Mouse (Mus musculus) regulatory T cell (primary cell): ENCODE measurements around the gene Sgcd.

Experiments
- in situ Hi-C: fragments of 300-600 bp; cut with MboI, MseI; formaldehyde crosslinking; loops from one replicate; pipeline ENCODE4 v1.15.1; 2025; ENCODE audit warnings: high pct_unique_total_duplicates

The Sgcd gene

DNA sequence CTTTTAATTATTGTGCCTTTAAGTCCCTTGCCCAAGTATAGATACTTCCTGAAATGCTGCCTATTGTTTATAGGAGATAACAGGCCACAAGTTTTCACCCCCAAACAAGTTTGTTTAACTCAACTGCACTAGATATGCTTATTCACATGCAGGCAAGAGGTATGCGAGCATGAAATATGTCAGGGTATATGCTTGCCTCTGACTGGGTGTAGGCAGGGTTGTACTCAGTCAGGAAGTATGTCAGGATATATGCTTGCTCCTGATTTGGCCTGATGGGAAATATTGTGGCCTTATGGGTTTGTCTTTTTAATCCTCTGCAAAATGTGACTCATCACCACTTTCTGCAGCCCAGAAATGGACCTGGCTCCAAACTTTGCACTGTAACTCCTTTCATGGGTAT, 694.0 kb downstream of the Sgcd start:
- in situ Hi-C loops = no loop called here

DNA sequence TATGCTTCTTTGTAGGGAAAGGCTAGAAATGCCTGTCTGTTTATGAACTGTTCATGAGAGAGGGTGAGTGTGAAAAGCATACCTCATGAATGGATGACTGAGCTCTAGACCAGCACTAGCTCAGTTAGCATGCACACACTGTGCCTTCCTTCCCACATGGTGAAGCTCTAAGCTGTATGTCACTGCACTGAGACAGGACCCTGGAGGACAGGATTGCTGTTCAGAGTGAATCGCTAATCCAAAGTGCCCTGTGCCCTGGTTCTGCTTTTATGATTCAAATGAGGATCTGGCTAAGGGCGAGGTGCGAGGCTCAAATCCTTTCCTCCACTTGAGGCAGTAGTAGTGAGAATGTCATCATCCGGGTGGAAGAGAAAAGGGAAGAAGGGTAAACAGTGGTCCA, 712.2 kb downstream of the Sgcd start:
- in situ Hi-C loops = no loop called here

DNA sequence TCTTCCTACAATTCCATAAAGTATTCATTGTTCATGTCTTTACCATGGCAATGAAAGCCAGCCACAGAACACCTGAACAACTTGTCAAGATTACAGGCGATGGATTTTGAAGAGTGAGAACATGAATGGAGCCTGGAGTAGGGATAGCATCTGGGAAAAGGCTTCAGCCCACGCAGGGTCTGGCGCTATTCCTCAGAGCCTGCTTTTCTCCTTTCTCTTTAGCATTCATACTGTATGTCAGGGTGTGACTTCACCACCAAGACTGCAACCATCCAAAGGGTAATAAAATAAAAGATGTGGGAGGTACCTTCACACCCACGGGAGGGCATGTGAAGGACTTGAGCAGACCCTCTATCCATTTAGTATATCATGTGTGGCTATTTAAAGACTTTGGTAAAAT, 720.2 kb downstream of the Sgcd start:
- in situ Hi-C loops = no loop called here

DNA sequence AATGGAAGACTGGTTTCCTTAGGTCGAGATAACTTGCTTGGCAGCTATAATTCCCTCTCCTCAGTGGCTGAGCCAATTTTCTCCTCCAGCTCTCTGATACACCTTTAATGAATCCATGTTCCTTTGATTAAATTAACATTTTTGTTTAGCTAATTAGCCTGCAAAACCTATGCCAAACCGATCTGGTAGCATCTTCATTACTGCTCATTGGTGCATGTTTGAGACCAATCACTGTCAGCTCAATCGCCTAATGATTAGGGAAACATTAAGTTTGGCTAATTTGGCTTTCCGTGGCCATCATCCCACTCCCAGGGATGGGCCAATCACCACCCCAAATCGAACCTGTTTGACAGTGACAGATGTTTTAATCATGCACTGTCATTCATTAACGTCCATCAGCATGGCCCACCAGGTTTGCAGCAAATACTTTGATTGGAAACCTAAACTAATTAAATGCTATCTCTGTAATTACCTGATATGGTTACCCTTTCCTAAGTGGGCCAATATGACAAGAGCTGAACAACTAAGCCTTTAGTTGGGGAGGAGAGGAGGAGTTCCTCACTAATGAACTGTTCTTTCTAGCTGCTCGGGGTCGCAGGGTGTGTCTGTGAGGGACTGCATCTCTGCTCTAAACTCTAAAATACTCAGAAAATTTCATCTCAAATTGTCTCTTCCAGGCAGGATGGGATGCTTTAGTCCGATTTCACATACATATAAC, 724.3 kb downstream of the Sgcd start:
- in situ Hi-C loops = no loop called here

DNA sequence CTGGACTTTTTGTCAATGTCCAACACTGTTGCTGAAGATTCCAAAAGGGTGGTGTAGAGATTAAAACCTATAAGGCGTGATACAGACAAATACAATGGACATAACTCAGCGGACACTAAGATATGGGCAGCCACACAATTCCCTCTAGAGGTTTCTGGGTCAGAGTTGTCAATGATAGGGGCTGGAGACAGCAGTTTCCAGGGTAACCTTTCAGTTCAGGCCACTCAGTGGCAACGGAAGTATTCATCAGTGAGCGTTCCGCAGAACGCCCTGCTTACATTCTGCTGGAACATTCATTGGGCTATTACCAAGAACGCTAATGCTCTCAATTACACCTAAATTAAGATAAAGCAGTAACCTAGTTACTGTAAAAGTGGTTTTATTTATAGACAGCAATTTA, 738.5 kb downstream of the Sgcd start:
- in situ Hi-C loops = no loop called here

DNA sequence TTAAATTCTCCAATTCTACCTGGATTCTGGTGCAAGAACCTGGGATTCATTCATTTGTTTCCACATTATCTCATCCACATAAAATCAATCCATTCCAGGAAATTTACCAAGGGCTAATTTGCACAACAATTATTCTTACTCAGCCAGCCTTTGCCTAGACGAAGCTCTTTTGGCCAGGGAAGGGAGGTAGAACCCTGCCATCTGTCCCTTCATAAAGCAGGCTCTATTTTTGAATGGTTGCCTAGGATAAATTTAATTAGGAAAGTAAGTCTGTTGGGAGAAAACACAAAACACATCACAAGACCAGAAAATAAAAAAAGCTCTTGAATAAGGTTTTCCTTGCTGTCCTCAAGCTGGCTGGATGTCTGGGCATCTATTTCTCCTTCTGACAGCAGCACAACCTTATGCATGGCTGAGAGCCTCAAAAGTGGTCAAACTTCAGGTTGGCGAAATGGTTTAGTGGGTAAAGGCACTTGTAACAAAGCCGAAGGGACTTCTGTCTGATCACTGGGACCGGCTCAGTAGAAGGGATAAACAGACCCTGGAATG, 740.4 kb downstream of the Sgcd start:
- in situ Hi-C loops = no loop called here

DNA sequence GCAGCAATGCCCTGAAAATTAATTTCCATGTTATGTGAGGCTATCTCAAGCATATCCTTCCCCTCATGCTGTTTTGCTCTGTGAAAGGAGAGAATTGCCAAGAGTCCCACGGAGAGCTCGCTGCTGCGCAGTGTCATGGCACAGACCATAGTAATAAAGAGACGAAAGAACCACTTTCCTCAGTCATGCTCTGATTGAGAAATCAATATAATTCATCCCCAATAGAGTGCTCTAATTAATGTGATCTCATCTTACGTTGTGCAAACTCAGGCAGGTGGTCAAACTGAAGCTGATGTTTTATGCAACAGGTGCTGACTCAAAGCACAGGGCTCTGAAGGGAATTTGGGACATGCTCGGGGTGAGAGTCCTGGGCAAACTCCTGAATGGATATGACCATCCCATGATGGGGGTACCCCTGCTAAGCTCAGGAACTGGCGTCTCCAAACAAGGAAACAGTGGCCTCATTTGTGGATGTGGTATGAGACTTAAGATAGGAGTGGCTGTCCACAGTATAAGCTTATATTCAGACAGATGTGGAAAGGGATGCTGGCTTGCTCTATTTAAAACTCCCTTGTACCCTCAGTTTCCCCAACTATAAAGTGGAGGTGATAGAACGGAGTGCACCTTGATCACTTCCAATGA, 740.9 kb downstream of the Sgcd start:
- in situ Hi-C loops = no loop called here

DNA sequence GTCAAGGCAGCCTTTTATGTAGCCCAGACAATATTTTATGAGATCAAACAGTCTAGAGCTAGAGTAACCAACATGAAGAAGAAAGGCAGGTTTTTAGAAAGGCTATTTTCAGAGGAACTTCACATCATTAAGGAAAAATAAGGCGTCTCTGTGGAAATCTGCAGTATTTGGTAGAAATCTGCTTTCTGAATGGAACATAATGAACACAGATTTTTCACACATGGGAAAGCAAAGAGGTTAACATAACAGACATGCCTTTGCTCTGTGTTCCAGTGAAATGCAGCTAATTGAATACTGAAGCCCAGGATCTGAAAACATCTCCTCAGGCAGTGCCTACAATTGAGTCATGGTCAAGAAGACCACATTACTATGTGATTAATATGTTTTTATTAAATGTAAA, 746.4 kb downstream of the Sgcd start:
- in situ Hi-C loops = no loop called here

DNA sequence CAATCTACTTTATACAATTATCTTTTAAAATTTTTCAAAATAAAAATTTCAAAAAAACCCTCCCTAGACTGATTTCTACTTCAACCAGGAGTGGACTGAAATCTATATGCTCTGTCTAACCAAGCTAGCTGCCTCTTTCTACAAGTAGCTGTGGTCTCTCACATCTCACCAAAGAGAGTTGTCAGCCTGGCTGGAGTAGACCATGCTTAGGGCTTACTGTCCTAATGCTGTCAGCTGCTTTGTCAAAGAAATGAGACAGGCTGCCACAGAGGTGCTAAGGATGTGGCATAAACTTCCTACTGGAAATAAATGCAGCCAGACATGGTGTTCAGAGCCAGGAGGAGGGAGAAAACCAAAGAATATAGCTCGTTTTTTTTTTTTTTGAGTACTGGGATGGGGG, 760.5 kb downstream of the Sgcd start:
- in situ Hi-C loops = loop anchor here (10.0 kb wide), 1 partner anchor 317 kb away; no protein-coding TSS in a partner anchor

DNA sequence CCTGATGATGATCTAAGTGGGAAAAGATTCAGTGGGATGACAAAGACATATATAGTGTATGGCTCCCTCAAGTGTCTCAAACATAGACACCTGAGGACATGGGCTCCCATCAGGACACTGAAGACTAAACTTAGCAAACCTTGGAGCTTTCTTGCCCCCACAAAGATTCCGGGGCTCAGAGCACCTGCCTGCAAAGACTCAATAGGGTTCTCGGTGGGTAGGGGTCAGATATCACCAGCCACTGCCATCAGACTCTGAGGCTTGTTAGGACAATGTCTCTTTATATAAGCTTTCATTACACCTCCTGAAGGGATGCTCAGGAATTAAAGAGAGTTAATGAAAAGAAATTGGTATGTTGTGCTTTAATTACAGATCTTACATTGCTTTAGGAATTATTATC, 764.6 kb downstream of the Sgcd start:
- in situ Hi-C loops = loop anchor here (10.0 kb wide), 1 partner anchor 321 kb away; no protein-coding TSS in a partner anchor

DNA sequence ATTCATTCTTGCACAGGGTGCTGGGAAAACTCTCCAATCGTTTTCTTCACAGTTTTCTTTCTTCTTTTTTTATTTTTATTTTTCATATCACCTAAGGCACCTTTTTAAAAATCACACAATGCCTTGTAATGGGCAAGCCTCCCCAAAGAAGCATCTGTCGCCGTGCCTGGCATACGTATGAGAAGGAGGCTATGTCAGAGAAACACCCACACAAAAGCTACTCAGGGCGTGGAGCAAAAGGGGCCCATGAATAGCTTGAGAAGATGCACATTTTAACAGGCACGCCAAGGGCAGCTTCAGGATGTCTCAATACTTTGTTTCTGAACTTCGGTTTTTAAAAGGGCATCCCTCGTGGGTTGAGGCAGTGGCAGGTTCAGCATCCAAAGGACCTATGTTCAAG, 777.2 kb downstream of the Sgcd start:
- in situ Hi-C loops = no loop called here

DNA sequence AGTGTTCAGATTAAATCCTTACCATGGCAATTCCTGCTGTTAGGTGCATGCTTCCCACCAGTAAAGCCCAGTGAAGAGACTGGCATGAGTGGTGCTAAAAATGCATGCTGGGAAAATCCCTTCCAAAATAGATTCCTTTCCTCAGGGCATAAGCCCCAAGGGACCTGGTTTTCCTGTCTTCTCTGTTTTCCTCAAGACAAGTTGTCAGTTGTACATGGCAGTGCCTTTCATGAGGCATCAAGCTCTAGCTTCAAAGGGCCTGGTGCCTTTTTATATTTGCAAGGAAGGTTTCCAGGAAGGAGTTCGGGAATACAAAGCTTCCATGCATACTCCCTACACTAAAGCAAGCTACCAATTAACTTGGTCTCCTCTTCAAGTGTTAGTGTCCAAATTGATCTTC, 782.3 kb downstream of the Sgcd start:
- in situ Hi-C loops = no loop called here

DNA sequence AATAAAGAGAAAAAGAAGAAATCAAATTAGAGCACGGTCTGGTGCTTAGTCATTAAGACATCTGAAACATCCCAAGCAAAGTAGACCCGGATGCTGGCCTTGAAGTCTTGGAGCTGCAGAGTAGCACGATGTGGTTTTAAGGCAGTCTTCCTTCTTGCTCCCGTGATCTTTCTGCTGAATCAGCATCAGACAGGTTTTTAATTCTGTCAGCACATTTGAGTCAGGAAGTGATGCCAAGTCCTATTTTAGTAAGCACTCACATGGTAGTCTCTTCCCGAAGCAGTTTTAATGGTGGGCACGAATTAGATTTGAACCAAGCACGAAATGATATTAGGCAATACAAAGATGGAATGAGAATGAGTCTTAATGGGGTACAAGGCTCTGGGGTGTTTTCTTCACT, 789.7 kb downstream of the Sgcd start:
- in situ Hi-C loops = no loop called here

DNA sequence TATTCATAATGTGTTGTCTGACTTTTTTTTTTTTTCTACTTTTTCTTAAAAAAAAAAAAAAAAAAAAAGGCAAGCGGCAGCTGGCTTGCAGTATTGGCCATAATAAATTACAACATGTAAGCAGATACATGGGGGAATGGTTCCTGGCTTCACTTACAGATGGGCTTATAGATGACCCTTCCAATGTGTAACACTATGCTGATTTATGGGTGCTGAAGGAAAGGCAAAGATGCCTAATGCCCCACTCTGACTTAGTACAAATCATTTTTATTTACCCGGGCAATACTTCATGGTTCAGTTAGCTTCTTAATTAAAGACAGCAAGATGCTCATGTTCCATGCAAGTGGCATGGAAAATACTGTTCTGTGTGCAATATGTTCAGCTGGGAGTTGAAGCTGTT, 800.2 kb downstream of the Sgcd start:
- in situ Hi-C loops = no loop called here

DNA sequence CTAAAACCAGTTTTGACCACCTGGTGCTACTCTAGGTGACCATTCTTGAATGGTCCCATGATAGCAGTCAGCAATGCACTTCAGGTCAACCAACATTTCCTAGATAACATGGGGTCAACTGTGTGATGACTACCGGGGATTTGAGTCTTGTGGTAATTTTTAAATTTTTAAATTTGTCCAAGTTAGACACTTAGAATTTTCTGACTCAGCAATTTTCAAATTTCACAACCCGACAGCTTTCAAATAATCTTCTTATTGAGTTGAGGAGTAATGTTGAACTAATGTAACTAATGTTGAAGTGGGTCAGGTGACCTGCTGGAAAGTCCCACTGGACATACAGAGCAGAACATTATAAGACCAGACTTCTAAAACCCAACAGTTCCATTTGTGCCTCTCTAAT, 813.8 kb downstream of the Sgcd start:
- in situ Hi-C loops = no loop called here

DNA sequence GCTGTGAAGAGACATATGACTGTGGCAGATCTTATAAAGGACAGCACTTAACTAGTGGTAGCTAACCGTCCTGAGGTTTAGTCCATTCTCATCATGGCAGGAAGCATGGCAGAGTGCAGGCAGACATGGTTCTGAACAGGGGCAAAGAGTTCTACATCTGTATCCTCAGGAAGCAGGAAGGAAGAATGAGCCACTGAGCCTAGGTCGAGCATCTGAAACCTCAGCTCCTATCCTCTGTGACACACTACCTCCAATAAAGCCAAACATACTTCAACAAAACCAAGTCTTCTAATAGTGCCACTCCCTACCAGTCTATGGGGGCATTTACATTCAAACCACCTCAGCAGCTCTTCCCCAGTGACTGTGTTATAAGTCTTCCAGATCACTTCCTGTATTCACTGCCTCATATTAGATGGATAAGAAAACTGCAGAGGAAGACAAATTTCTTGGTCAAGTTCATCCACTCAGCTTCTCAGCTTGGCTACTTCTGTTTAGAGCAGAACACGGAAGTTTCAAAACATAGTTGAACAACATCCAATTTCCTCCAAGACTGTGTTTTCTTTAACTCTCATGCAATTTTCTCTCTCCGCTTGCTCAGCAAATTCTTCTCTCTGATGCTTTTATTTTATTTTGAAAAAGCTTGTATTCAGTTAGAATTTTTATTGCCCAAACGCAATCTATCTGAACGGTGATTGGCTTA, 817.7 kb downstream of the Sgcd start:
- in situ Hi-C loops = no loop called here

DNA sequence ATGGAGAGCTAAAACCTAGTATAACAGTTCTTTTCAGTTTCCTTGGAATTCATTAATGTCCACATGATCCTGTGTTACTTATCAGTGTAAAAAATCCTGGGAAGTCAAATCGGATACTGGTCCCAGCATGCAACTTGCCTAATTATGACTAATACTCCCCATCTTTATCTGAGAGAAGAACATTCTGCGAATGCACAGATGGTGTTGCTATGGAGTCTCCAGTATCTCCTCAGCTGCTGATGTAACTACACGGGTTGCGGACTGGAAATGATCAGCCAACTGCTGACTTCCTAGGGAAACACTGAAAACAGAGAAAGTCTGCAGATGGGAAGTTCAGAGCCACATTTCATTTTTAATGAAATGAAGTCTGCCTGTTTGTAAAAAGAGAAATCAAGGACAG, 821.4 kb downstream of the Sgcd start:
- in situ Hi-C loops = no loop called here

DNA sequence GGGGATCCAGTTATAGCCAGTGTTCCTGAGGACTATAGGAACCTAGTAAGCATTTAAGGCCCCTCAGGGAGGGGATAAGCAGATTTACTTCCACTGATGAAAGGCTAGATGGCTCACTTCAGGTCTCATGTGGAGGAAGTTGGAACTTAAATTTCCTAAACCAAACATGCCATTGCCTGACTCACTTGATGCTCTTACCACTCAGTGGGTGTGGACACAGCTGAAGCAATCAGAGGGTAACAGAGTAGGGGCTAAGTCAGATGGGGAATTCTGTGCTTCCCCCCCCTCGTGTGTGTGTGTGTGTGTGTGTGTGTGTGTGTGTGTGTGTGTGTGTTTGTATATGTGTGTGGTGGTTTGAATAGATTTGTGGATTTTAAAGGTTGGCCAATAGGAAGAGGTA, 830.7 kb downstream of the Sgcd start:
- in situ Hi-C loops = no loop called here

DNA sequence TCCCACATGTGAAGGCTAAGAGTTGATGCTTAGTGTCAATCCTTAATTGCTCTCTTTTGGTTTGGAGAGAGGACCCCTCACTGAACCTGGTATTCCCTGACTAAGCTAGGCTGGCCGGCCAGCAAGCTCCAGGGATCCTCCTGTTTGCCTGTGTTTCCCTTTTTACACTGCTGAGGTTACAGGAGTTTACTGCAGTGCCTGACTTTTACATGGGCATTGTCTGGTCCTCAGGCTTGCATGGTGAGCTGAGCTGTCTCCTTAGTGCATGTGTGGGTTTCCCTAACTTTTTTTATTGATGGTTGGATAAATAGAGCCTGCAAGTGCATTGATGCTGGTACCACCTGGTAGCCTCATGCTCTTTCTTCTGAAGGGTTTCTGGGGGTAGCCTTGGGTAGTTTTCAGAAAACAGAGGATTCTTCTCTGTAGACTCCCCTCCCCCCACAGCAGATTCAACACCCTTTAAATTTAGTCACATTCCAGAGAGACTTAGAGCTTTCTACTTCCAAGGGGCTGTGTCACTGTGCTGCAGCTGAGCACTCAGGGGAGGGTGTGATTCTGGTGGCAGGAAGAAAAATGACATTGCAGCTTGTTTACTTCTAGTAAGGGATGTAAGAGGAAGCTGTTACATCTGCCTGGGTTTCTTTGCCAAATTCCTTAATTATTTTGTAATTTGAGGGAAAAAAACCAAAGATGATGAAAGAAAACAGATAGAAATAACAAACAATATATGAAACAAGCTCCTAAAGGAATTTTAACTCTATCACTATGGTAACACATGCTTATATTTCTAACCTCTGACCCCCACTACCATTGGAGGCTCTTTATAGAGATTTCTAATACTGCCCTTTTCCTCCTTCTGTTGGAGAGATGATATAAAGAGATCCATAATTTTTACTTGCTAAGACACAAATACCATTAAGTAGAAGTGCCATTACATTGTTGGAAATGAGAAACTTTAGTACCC, 831.8 kb downstream of the Sgcd start:
- in situ Hi-C loops = no loop called here

DNA sequence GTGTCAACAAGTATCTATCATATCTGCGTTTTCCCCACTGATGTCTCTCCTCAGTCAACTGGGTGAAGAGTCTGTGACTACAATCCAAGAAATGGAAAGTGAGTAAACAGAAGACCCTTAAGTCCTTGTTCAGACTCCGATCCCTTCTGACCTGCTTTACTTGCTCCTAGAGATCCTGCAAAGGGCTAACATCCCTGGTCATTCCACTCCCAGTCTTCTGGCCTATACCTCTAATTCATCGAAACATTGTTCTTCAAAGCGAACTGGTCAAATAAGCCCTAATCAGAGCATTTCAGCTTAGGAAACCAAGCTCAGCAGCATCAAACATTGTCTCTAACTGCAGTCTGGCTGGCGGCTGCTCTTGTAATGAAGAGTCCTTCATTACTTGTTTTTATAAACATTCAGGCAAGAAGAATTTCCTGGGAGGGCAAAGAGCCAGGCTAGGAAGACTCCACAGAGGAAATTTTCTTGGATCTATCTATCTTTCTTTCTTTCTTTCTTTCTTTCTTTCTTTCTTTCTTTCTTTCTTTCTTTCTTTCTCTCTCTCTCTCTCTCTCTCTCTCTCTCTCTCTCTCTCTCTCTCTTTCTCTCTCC, 833.8 kb downstream of the Sgcd start:
- in situ Hi-C loops = no loop called here

DNA sequence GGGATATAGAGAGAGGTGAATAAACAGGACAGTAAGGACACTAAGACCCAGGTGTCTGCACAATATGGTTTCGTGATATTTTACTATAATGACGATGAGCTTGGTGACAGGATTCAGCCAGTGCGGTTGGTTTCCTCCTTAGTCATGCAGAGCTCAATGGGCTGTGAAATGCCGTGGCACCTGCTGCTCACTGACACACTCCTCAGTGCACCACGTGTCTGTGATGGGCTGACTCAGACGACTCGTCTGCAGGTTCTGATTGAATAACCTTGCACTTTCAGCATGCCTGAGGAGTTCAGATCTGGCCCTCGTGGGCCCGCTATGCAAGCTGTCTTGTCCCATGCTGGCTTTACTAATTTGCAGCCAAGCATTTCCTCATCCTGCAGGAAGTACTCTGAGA, 839.2 kb downstream of the Sgcd start:
- in situ Hi-C loops = no loop called here
